Mouse (Mus musculus) heart, postnatal 0 days (tissue): ENCODE data around the gene Tor4a.

Experiments
- CTCF ChIP-seq: IDR thresholded peaks from 2 replicates; pipeline ENCODE4 v1.5.1; 2016; ENCODE audit warnings: antibody characterized with exemption, control low read depth, low read depth
- EP300 ChIP-seq: IDR thresholded peaks from 2 replicates; pipeline ENCODE4 v1.6.1; 2016; ENCODE audit warnings: antibody characterized with exemption, low read depth

DNA sequence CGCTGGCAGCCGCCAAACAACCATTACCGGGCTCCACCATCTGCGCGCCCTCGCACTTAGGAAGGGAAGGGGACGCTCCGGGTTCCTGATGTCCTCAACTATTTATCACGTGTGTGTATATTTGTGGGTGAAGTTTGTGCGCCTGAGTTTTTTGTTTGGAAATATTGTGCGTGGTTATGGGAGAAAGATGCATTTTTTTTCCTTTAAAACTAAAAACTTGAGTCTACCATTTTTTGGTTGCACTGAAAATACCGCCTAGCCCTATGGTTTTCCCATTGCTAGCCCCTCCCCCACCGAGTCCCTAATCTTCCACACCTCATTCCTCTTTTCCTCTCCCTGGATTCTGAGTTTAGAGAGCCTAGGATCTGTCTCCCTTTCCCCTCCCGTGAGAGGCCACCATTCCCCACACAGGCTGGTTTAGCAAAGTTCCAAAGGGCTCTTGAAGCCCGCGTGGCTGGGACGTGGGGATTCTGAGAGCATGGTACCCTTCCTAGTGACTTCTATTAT, 14.7 kb downstream of the Tor4a start:
- no peak for TF ChIP-seq CTCF
- no peak for TF ChIP-seq EP300
